ENCODE assay signal across 30 mouse cellular contexts in the genomic region with DNA sequence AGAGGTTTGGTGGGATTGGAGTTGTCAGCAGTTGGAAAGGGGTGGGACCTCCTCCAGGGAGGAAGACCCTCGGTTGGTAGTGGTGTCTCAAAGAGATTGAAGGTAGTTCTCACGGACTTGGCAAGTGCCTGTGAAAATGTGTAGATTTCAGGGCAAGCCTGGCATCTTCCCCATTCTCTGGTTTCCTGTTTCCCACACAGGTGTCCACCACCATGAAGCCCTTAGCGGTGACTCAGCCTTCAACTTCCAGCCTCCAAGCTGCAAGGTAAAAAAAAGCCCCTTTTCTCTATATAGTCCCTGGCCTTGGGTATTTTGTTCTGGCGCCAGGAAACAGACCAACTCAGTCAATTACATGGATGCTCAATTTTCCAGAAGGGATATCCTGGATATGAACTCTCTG.
"Had no signal": no experiment of that assay in that cellular context is flagged by ENCODE, and none has a peak within 500 bp of the region (broad histone marks: within the 10 kb centered on the region; RNA-seq: fewer than 3 reads in every experiment).

No protein-coding gene starts in this region.

- H3K27ac ChIP-seq: limb, embryonic 10.5 days; limb, embryonic 12.5 days; limb, embryonic 13.5 days; limb, embryonic 15.5 days; liver, embryonic 12.5 days; liver, embryonic 13.5 days; liver, embryonic 14.5 days; liver, embryonic 15.5 days; lung, embryonic 15.5 days; macrophage; midbrain, embryonic 10.5 days; midbrain, embryonic 12.5 days; midbrain, embryonic 13.5 days; midbrain, embryonic 15.5 days; neural tube, embryonic 12.5 days had no signal

- H3K27me3 ChIP-seq: limb, embryonic 12.5 days; limb, embryonic 13.5 days; limb, embryonic 15.5 days; liver, embryonic 12.5 days; liver, embryonic 13.5 days; liver, embryonic 15.5 days; lung, embryonic 15.5 days; megakaryocyte, embryonic 14.5 days; midbrain, embryonic 12.5 days; midbrain, embryonic 13.5 days; midbrain, embryonic 15.5 days; neural tube, embryonic 12.5 days had no signal

- H3K4me3 ChIP-seq: limb, embryonic 10.5 days; limb, embryonic 12.5 days; limb, embryonic 13.5 days; limb, embryonic 15.5 days; liver, embryonic 12.5 days; liver, embryonic 13.5 days; liver, embryonic 15.5 days; lung, embryonic 15.5 days; megakaryocyte, embryonic 14.5 days; midbrain, embryonic 10.5 days; midbrain, embryonic 12.5 days; midbrain, embryonic 13.5 days; midbrain, embryonic 15.5 days; myocyte; neural tube, embryonic 12.5 days had no signal

- ATAC-seq: liver, embryonic 12.5 days; liver, postnatal 0 days; lung, postnatal 0 days; midbrain, embryonic 13.5 days; midbrain, embryonic 15.5 days; midbrain, embryonic 16.5 days had no signal

- DNase-seq: left cerebral cortex, postnatal 4 days; liver; liver, embryonic 13.5 days; liver, postnatal 0 days; lung, adult 18-20 months; lung, adult 2 months; lung, embryonic 14.5 days; lung, postnatal 10 days; lung, postnatal 14 days; lung, postnatal 36 days; lung, postnatal 4 days; midbrain, embryonic 14.5 days had no signal
